Mouse (Mus musculus): ENCODE measurements around the gene Fam118a.
"Not testable (repeated sequence)": the region's sequence is repeated elsewhere in the genome, so short reads cannot be mapped to it uniquely, and the experiment has no call there.

Gene Fam118a

GRCm38 (mm10) chr15:85028648-85029047 lies at the start of gene Fam118a:
Fam118a (plus strand) TSS chr15:85028948.
- not testable (repeated sequence) for DNase-seq (ENCODE audit: extremely low spot score)

- DNase-seq (ENCODE audit: extremely low spot score): no peak
Observed at GRCm38 (mm10) chr15:84981609-84982313, 47.0 kb upstream of the Fam118a start.

GRCm38 (mm10) chr15:84982888-84983287 lies 45.9 kb upstream of the Fam118a start:
- no peak for DNase-seq (ENCODE audit: extremely low spot score)

GRCm38 (mm10) chr15:84983721-84984120 lies 45.0 kb upstream of the Fam118a start:
- DNase-seq (ENCODE audit: extremely low spot score): no peak

GRCm38 (mm10) chr15:84985516-84986160 lies 43.1 kb upstream of the Fam118a start:
- DNase-seq (ENCODE audit: extremely low spot score): no peak

GRCm38 (mm10) chr15:84986171-84987019 lies 42.4 kb upstream of the Fam118a start:
- no peak for DNase-seq (ENCODE audit: extremely low spot score)

GRCm38 (mm10) chr15:84987020-84987815 lies 41.5 kb upstream of the Fam118a start:
- DNase-seq (ENCODE audit: extremely low spot score): peak; percentile 39

- DNase-seq (ENCODE audit: extremely low spot score): peak; percentile 98
Observed at GRCm38 (mm10) chr15:84987874-84988825, 40.6 kb upstream of the Fam118a start, which contains the start of gene 5031439G07Rik. 5031439G07Rik (minus strand) TSS chr15:84988551.

GRCm38 (mm10) chr15:84989098-84989497 lies 39.6 kb upstream of the Fam118a start:
- DNase-seq (ENCODE audit: extremely low spot score): no peak

GRCm38 (mm10) chr15:84989771-84990170 lies 39.0 kb upstream of the Fam118a start:
- no peak for DNase-seq (ENCODE audit: extremely low spot score)

GRCm38 (mm10) chr15:84994498-84994897 lies 34.2 kb upstream of the Fam118a start:
- no peak for DNase-seq (ENCODE audit: extremely low spot score)

- DNase-seq (ENCODE audit: extremely low spot score): no peak
Observed at GRCm38 (mm10) chr15:84995041-84995440, 33.7 kb upstream of the Fam118a start.

GRCm38 (mm10) chr15:84995967-84996366 lies 32.8 kb upstream of the Fam118a start:
- DNase-seq (ENCODE audit: extremely low spot score): peak; percentile 66

- DNase-seq (ENCODE audit: extremely low spot score): no peak
Observed at GRCm38 (mm10) chr15:84997768-84998454, 30.8 kb upstream of the Fam118a start.

- DNase-seq (ENCODE audit: extremely low spot score): no peak
Observed at GRCm38 (mm10) chr15:84999911-85000310, 28.8 kb upstream of the Fam118a start.

GRCm38 (mm10) chr15:85000984-85001982 lies 27.5 kb upstream of the Fam118a start:
- DNase-seq (ENCODE audit: extremely low spot score): peak; percentile 73

GRCm38 (mm10) chr15:85009666-85010065 lies 19.1 kb upstream of the Fam118a start:
- no peak for DNase-seq (ENCODE audit: extremely low spot score)

- DNase-seq (ENCODE audit: extremely low spot score): no peak
Observed at GRCm38 (mm10) chr15:85011895-85012661, 16.7 kb upstream of the Fam118a start.

All from embryo, embryonic 9.5 days (tissue).